Mouse (Mus musculus): ENCODE data around the gene Zdhhc7.

Gene Zdhhc7

DNA sequence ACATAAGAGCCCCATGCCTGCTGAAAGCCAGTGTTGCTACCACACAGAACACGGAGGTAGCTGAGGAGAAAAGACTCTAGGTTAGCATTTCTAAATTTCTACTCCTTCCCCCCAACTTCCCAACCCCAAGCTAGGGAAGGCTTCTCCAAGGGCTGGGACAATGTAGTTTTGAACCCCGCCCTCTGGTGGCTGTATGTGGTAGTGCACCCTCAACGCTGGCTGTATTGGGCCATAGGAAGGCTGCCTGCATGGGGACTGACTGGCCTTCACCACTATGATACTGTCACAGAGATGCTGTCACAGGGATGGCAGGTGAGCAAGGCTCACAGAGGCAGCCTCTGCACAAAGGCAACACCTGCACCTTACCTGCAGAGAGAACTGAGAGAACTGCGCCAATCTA, 29.6 kb downstream of the Zdhhc7 start:
- peak; percentile 50 for DNase-seq (ENCODE audit: low read depth)

DNA sequence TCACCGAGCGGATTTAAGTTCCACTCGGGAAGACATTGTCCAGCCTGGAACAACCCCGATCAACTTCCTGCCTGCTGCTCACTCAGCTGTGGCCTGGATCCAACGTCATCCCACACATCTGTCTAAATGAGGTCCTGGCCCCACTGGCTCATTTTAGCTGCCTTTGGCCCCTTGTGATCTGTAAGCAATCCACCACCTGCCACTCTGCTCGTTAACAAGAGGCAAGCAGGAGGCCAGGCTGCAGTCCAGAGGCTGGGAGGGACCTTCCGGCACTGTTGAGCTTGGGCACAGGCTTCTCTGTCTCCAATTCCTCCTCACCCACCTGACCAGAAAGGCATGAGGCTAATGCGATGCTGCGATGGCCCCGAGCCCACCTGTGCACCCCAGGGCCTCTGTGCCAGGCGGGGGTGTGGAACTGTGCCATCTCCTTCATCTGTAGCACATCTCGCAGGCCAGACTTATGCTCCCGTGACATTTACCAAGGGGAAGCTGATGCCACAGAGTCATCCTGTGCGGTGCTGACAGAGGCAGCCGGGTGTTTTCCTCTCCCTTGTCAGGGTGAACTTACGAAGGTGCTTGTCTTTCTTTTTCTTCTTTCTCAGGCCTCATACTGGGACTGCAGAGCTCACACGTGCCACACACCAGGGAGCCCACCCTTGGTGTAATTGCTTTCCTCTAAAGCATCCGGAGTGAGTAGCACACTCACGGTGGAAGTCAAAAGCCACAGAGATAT, 33.2 kb downstream of the Zdhhc7 start:
- no peak for DNase-seq (ENCODE audit: low read depth)

DNA sequence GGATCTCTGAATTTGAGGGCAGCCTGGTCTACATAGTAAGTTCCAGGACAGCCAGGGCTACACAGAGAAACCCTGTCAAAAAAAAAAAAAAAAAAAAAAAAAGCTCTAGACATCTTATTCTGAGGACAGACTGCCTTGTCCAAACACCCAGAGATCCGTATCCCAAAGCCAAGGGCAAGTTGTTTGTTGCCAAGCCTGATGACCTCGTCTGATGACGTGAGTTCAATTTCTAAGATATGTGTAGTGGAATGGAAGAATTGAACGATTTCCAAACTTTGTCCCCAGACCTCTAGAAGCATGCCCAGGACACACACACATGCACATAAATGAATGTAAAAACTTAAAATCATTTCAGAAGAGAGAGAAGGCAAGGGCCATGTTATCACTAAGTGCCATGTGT, 35.1 kb downstream of the Zdhhc7 start:
- no peak for DNase-seq (ENCODE audit: low read depth)

DNA sequence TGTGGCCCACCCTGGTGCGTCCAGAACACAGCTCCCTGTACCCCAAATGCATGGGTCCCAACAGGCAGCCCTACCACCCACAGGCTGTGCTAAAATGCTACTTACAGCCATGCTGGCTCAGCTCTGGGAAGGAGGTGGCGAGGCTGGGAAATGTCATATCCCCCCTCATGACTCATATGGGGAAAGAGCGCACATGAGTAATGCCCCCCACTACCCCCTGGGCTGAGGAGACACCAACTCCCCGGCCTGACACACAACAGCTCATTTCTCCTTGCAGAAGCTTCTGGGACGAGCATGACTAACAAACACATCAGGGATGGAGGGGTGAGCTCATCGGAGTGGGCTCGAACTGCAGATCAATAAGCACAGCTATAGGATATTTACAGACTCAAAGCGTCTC, 35.7 kb downstream of the Zdhhc7 start:
- no peak for DNase-seq (ENCODE audit: low read depth)

DNA sequence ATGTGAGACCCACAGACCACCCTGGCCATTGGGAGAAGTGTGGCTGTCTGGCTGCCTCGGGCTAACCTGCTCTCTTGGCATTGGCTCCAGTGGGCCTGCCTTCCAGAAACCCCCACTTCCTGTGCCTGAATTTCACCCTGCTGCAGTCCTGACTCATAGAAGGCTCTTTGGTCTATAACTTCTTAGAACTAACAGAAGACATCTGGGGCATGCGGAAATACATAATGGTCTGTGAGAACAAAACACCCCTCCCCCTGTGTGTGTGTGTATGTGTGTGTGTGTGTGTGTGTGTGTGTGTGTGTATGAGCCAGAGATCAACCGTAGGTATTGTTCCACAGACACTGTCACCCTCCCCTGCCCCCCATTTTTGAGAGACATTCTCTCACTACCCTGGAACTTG, 38.0 kb downstream of the Zdhhc7 start:
- DNase-seq (ENCODE audit: low read depth) = no peak

DNA sequence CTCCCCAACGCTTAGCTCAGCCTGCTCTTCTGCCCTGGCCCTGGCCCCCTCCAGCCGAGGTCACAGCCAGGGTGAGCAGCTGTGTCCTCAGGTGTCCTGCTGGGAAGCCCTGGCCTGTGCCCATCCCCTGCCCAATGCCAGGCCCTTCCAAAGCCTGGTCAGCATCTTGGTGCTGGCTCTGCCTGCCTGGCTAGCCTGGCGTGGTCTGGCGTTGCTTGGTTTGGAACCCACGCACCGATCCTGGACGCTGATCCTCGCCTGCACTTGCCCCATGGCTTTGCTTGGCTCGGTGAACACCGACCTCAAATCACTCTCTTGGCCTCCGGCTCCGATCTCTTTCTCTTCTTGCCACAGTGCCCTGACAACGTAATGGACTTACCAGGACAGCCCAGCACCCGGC, 38.5 kb downstream of the Zdhhc7 start:
- DNase-seq (ENCODE audit: low read depth) = no peak

DNA sequence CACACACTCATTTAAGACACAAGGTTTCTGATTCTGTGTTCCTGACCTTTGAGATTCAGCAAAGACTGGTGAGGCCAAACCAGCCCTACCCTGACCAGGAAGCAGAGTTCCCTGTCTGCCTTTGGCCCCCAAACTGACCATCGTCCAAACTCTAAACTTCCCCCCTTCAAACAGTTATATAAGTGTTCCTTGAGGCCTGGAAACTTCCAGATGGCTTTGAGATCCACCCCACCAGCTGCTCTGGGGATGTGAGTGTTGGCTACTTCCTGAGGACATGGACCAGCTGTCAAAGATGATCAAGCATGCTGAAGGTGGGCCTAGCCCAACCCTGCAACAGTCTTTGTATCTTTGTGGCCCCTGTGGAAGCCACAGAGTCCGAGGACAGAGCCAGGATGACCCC, 44.2 kb downstream of the Zdhhc7 start:
- no peak for DNase-seq (ENCODE audit: low read depth)

DNA sequence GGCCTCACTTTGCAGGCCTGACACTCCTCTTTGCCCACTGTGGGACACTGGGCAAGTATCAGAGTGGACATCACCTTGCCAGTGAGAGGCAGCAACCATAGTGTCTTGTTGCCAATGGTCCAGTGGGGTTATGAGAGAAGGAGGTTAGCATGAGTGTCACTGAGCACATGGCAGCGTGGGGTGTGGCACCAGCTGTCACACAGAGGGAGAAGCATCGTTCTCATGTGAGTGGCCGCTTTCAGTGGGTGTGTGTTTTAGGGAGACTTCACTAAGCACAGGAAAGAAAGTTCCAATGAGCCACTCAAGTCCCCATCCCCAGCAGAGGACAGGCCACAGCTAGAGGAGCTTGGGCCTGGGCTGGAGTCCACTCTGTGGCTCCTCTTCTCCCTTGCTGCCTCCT, 46.4 kb downstream of the Zdhhc7 start:
- no peak for DNase-seq (ENCODE audit: low read depth)

DNA sequence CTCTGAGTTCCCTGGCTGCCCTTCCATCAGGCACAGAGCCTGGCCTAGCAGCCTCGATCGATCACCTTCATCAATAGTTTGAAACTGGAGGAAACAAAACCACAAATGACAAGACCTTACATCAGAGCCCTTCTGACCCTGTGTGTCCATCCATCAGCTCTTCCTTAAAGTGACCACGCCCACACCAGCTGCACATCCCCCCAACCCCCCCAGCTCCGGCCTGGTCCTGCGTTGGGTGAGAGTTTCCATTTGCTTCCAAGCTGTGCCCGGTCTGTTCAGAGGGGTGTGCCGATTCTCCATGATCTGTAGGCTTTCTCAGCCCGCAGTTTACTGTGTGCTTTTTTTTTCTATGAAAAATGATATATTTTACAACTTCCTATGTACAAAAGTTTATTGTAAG, 49.0 kb downstream of the Zdhhc7 start:
- no peak for DNase-seq (ENCODE audit: low read depth)

DNA sequence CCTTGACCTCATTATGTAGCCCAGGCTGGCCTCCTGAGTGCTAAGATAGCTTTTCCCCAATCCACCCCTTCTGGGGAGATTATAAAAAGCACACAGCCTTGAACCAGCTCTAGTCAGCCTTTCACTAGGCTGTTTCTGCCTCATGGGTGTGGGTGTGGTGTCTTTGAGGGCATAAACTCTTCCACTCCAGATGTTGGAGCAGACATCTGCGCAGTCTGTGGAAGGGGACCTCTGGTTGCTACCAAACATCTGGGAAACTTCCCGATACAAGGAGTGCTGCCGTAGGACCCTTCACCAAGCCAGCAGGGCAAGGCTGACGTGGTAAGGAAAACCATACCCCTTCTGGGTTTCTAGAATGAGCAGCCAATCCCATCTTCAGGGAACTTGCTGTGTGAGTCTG, 49.4 kb downstream of the Zdhhc7 start:
- no peak for DNase-seq (ENCODE audit: low read depth)

DNA sequence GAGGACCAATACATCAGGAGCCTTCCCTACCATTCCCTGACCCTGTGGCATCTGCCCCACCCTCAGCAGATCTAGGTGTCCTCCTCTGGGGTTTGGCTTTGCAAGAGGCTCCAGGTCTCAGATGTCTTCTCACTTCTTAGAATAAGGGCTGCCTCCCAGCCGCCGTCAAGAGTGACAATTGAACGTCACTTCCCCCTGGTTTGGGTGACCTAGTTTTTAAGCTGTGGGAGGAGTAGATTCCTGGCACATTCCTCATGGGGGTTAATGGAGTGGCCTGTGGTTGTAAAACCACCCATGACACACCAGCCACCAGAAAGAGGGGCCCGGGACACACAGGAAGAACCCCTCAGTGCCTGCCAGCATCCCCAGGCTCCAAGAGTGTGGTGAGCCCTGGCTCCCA, 50.3 kb downstream of the Zdhhc7 start:
- no peak for DNase-seq (ENCODE audit: low read depth)

DNA sequence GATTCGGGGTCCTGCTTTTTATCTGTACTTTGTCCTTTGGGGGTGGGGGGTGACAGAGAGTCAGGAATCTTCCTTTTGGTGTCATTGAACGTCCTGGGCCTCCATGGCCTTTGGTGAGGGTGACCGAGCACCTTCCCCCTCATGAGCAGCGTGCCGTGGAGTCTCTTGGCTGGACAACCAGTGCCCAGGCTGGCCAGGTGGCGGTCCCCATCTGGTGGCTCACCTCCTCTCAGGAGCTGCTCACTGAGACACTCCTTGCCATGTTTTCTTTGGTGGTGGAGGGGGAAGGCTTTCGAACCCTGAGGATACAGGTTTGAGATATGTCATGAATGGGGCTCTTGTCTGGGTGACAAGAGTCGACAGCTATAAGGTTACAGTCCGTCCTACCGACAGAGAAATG, 50.9 kb downstream of the Zdhhc7 start:
- DNase-seq (ENCODE audit: low read depth) = no peak

DNA sequence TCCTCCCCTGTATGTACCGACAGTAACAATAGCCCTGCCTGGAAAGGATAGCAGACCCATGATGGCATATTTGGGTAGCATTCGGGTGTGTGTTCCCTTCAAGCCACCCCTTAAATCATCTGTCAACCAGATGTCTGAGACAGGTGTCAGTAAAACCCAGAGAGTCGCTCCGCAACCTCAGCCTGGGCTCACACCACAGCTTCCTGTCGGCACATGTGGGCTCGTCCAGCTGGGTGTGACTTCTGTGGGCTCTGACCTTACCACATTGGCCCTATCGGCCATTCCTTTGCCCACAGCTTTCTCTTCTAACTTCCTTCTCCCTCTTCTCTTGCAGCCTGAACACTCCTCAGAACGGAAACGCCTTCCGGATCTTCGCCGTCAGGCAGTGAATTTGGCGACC, 51.3 kb downstream of the Zdhhc7 start:
- DNase-seq (ENCODE audit: low read depth) = no peak

DNA sequence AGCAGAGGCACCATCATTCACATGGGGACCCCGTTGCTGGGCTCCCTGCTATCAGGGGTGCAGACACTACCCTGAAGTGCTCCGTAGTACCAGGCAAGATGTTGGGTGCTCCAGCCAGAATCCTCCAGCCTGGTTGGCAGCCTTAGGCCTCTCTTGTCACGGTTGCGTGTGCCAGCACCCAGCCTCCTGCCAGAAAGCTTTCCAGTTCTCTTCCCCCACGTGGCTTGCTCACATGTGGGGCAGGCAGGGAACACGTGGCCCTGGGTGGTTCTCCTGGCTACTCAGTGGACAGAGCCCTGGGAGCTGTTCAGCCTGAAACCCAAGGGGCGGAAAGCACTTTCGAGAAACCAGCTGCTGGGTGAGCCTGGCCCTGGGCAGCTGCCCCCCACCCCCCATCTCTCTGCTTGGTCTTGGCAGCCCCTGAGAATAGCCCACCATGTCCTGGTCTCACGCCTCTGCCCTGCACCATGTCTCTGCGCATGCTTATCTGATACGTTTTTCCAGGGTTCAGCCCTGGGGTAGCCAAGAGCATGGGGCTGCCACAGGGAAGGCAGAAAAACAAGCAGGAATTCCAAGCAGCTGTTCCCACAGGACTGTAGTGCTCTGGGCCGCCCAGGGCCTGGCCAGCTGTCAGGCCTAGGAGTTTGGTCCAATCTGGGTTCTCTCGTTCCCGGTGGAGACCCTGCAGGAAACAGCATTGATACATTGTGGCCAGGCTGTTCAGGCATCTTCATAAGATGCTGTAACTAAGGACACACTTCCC, 54.8 kb downstream of the Zdhhc7 start:
- no peak for DNase-seq (ENCODE audit: low read depth)

DNA sequence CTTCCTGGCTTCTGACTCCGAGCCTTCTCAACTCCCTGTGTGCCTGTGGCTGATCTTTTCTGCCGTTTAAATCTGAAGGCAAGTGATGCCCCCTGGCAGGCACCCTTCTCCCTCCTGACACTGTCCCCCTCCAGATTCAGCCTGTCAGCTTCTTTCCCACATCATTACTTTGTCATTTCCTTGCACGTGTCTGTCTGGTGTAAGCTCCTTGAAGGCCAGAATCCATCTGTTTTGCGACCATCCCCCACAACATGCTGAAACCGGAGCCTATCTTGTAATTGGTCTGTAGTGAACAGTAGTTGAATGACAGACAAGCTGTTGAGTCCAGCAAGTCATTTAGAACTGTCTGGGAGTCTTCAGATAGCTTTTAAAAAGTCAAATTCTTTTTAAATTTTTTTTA, 55.8 kb downstream of the Zdhhc7 start:
- no peak for DNase-seq (ENCODE audit: low read depth)

DNA sequence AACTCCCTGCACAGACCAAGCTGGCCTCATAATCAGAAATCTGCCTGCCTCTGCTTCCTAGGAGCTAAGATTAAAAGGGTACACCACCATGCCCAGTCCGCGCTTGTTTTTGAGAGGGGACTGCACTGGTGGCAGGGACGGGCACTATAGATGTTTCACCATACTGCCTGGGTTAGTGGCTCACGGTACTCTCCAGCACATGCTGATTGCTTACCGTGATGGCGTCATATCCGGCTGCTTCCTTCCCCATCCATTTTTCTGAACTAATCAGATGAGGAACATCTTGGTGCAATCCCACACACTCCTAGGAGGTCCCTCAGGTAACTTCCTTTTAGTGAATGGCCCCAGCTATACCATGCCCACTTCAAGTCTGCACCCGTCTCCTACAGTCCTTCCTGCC, 56.4 kb downstream of the Zdhhc7 start:
- no peak for DNase-seq (ENCODE audit: low read depth)

DNA sequence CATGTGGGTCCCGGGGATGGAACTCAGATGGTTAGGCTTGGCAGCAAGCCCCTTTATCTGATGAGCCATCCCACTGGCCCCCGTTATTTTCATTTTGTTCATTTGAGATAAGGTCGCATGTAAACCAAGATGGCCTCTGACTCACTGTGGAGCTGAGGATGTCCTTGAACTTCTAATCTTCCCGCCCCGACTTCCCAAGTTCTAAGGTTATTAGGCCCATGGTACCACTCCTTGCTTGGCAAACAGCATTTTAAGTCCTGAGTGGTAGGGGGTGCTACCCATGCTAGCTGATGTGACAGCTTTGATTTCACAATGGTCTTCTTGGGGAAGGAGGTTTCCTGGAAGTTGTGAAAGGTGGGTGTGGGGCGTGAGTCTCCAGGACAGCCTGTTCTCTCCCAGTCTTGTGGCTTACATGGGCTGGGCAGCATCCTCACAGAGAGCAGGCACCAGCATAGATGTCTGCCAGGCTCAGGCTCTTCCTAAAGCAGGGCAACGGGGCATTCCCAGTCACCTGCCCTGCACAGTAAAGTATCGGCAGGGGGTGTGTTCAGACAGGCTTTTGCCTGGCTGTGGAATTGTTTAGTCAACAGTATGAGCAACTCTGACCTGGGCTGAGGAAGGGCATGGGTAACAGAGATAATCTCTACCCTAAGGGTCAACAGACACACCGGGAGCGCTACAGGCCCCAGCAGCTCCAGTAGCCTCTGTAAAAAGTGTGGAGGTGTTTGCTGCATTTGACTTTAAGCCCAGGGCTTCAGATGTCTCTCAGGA, 58.6 kb downstream of the Zdhhc7 start:
- no peak for DNase-seq (ENCODE audit: low read depth)

DNA sequence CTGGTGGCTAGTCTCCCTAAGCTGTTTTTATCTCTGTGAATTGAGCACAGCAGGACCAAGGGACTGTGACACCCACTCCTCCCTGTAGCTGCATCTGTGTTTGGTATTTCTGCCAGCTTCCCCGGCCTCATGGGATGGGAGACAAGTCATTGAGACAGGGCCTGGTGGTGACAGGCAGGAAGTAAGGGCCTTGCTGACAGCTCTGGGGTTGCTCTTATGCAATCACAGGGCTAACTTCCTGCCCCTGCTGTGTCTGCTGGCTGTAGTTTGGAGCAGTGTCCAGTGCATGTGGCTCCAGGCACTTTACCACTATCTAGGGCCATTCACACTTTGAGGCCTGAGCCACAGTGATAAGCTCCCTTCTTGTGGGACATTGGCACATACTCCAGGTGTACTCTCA, 60.4 kb downstream of the Zdhhc7 start:
- DNase-seq (ENCODE audit: low read depth) = no peak

DNA sequence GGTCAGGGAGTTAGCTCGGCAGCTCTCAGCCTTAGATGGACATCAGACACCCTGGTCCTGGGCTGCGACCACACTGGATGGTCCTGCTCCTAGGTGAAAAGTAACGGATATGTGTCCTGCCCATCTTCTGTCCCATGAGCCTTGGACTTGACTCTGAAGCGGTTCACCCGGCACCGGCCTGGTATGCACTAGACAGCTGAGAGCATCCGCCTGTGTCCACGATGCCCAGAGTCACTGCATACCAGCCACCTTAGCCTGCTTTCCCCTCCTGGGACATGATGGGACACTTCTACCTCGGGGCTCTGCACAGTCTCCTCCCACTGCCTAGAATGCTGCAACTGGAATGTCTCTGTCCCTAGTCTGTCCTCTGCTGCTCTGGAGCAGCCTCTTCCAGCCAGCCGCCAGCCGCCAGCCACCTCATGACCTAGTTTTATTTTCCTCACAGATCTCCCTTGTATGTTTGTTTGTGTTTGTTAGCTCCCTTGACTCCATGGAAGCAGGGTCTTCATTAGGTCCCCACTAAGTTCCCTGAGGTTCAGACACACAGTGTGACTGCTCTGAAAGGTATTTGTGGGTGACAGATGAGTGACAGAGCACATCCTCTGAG, 61.9 kb downstream of the Zdhhc7 start:
- no peak for DNase-seq (ENCODE audit: low read depth)

DNA sequence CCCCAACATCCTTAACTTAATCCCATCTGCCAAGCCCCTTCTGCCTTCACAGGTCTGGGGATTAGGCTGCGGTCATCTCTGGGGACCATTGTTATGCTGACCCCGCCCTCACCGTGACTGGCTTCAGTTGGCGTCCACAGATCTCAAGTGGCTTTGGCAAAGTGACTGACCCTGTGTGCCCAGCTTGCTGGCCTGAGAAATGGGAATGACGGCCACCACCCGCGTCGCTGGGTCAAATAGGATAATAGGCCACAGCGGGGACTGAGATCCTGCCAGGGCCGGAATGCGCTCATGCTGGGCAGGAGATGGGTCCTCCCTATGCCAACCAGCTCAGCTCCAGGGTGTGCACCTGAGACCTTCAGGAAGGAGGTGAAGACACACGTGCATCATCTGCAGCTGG, 62.5 kb downstream of the Zdhhc7 start:
- no peak for DNase-seq (ENCODE audit: low read depth)

DNA sequence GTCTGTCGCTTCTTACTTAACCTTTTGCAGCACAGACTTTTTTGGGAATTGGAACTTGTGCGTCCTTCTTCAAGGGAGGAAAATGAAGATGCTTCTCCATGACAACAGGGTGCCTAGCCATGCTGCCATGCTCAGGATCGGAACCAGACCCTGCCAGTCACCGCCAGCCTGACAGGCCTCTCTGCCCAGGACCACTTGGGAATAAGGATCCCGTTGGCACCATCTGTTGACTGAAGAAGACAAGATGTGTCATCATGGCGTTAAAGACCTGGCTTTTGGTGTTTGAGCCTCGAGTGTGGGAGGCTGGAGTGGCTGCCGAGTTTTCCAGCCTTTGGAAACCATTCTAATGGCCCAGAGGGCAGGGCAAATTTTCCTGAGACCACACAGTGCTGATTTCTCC, 63.7 kb downstream of the Zdhhc7 start:
- no peak for DNase-seq (ENCODE audit: low read depth)

DNA sequence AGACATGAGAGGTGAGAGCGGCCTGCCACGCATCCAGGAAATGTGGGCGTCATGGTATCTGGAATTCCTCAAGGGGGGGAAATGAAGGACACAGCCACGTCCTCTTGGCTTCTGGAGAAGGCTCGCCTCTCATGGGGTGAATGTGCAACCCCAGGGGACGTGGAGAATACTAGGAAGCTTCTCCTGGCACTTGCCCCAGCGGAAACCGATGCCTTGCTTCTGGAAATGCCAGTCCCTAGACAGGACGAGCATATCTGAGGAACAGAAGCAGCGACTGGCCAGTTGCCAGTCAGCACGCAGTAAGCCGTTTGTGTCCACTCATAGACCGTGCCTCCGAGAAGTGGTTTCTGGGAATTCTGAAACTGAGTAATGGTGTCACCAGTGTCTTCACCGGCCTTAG, 64.1 kb downstream of the Zdhhc7 start:
- DNase-seq (ENCODE audit: low read depth) = no peak

DNA sequence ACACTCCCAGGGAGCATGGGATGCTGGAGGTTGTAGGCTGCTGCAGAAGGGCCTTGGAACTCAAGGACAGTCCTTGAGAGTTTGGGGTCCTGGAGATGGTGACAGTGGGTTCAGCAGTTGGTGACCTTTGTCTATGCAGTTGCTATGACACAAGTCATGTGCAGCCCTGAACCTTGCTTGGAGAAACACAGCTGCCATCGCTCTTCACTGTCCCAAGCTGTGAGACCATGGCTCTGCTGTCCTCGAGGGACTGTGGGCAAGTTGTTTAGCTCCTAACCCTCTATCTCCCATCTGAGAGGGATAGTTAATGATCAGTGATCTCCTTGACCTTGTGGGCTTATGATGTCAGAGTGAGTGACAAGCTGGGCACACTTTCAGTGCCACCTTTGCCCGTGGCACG, 64.7 kb downstream of the Zdhhc7 start:
- DNase-seq (ENCODE audit: low read depth) = no peak
